In genomic region chr19:14532861-14533260, GRCm38 (mm10) we compare ENCODE assay signal across 15 mouse cellular contexts.
"Had no signal": no experiment of that assay in that cellular context is flagged by ENCODE, and none has a peak within 500 bp of the region (broad histone marks: within the 10 kb centered on the region; RNA-seq: fewer than 3 reads in every experiment).

No protein-coding gene starts in this region.

- H3K27ac ChIP-seq: lung, embryonic 15.5 days; macrophage; midbrain, embryonic 13.5 days; midbrain, embryonic 15.5 days; neural tube, embryonic 12.5 days; stomach, embryonic 15.5 days; stomach, postnatal 0 days had no signal

- DNase-seq: lung, adult 2 months; lung, postnatal 14 days; lung, postnatal 36 days; right cerebral cortex, postnatal 14 days; thymus, adult 2 months; thymus, postnatal 25 days; thymus, postnatal 4 days had no signal

- H3K27me3 ChIP-seq: lung, embryonic 15.5 days; megakaryocyte, embryonic 14.5 days; midbrain, embryonic 13.5 days; midbrain, embryonic 15.5 days; neural tube, embryonic 12.5 days; stomach, embryonic 15.5 days had no signal

- H3K9ac ChIP-seq: lung, embryonic 15.5 days; midbrain, embryonic 13.5 days; midbrain, embryonic 15.5 days; neural tube, embryonic 12.5 days; stomach, embryonic 15.5 days had no signal

- H3K9me3 ChIP-seq: lung, embryonic 15.5 days; megakaryocyte, embryonic 14.5 days; midbrain, embryonic 13.5 days; midbrain, embryonic 15.5 days; neural tube, embryonic 12.5 days; stomach, embryonic 15.5 days had no signal

- H3K36me3 ChIP-seq: lung, embryonic 15.5 days; midbrain, embryonic 13.5 days; midbrain, embryonic 15.5 days; neural tube, embryonic 12.5 days; stomach, embryonic 15.5 days had no signal

- H3K4me1 ChIP-seq: lung, embryonic 15.5 days; midbrain, embryonic 13.5 days; midbrain, embryonic 15.5 days; neural tube, embryonic 12.5 days; stomach, embryonic 15.5 days had no signal

- H3K4me3 ChIP-seq: lung, embryonic 15.5 days; megakaryocyte, embryonic 14.5 days; midbrain, embryonic 13.5 days; midbrain, embryonic 15.5 days; neural tube, embryonic 12.5 days; stomach, embryonic 15.5 days had no signal
